Mouse (Mus musculus) myocyte (in vitro differentiated cells): ENCODE data around the gene Bahcc1. TPM values are rescaled to one million over a fixed set of nuclear protein-coding genes. Genes with fewer than 3 reads are reported as not detected.

Experiments used
- H3K27me3 ChIP-seq: one replicate; pipeline ENCODE4 v1.6.1; 2011; ENCODE audit not compliant: control insufficient read depth, insufficient read depth, insufficient read length
- H3K36me3 ChIP-seq: one replicate; pipeline ENCODE4 v1.6.1; 2011; ENCODE audit not compliant: control insufficient read depth, insufficient read depth
- H3K4me2 ChIP-seq: one replicate; pipeline ENCODE4 v1.6.1; 2011; ENCODE audit warnings: low read depth, control low read depth
- H3K4me3 ChIP-seq: one replicate; pipeline ENCODE4 v1.5.1; 2011; ENCODE audit warnings: mild to moderate bottlenecking, control low read depth, moderate library complexity
- H3K79me2 ChIP-seq: one replicate; pipeline ENCODE4 v1.6.1; 2011; ENCODE audit not compliant: control insufficient read depth, insufficient read depth
- H3ac ChIP-seq: one replicate; pipeline ENCODE4 v1.6.1; 2011; ENCODE audit not compliant: control insufficient read depth, insufficient read length
- CEBPB ChIP-seq: IDR thresholded peaks from 2 replicates; pipeline ENCODE4 v1.6.1; 2011; ENCODE audit warnings: mild to moderate bottlenecking, moderate library complexity; ENCODE audit not compliant: poor library complexity, insufficient read depth, severe bottlenecking
- E2F4 ChIP-seq: IDR thresholded peaks from one replicate; pipeline ENCODE4 v1.6.1; 2011; ENCODE audit warnings: mild to moderate bottlenecking, control low read depth, moderate library complexity; ENCODE audit not compliant: insufficient read depth
- MAX ChIP-seq: IDR thresholded peaks from one replicate; pipeline ENCODE4 v1.6.1; 2011; ENCODE audit warnings: low read depth, mild to moderate bottlenecking, control low read depth
- MYOD1 ChIP-seq, 3 experiments: IDR thresholded peaks; one replicate each; pipeline ENCODE4 v1.6.1; 2011; ENCODE audit warnings: control low read depth in 2 of 3, low read depth in 2 of 3, mild to moderate bottlenecking in 2 of 3, moderate library complexity in 1 of 3; ENCODE audit not compliant: insufficient read length in 2 of 3, control insufficient read depth in 1 of 3
- MYOG ChIP-seq, 3 experiments: IDR thresholded peaks; one replicate each; pipeline ENCODE4 v1.6.1; 2011; ENCODE audit warnings: control low read depth in 2 of 3, low read depth in 2 of 3, mild to moderate bottlenecking in 2 of 3; ENCODE audit not compliant: insufficient read length in 2 of 3, control insufficient read depth in 1 of 3, insufficient read depth in 1 of 3
- POLR2A ChIP-seq: IDR thresholded peaks from one replicate; pipeline ENCODE4 v1.6.1; 2011; ENCODE audit warnings: low read depth, mild to moderate bottlenecking, control low read depth, moderate library complexity; ENCODE audit not compliant: insufficient read length
- POLR2AphosphoS2 ChIP-seq: IDR thresholded peaks from one replicate; pipeline ENCODE4 v1.6.1; 2011; ENCODE audit warnings: low read depth, control low read depth; ENCODE audit not compliant: insufficient read length
- REST ChIP-seq: IDR thresholded peaks from one replicate; pipeline ENCODE4 v1.6.1; 2011; ENCODE audit warnings: mild to moderate bottlenecking, control low read depth, moderate library complexity; ENCODE audit not compliant: insufficient read depth, insufficient read length
- SRF ChIP-seq: IDR thresholded peaks from one replicate; pipeline ENCODE4 v1.6.1; 2011; ENCODE audit warnings: low read depth; ENCODE audit not compliant: control insufficient read depth, insufficient read length
- TCF12 ChIP-seq: IDR thresholded peaks from one replicate; pipeline ENCODE4 v1.6.1; 2011; ENCODE audit warnings: mild to moderate bottlenecking, control low read depth; ENCODE audit not compliant: poor library complexity, insufficient read depth, severe bottlenecking
- TCF3 ChIP-seq: IDR thresholded peaks from one replicate; pipeline ENCODE4 v1.6.1; 2011; ENCODE audit warnings: low read depth, control low read depth; ENCODE audit not compliant: insufficient read length
- USF1 ChIP-seq: IDR thresholded peaks from one replicate; pipeline ENCODE4 v1.6.1; 2011; ENCODE audit warnings: low read depth, mild to moderate bottlenecking, control low read depth, moderate library complexity
- polyA plus RNA-seq: library from polyadenylated mRNA; unstranded; fragments of >200 nt; fragmentation: generic; extraction: Trizol; gene quantifications from one replicate; pipeline ENCODE4 v1.2.1, GENCODE M21; 2012; ENCODE audit warnings: missing spikeins

Gene Bahcc1
- polyA plus RNA-seq, 1 experiment = 6.3 TPM

DNA sequence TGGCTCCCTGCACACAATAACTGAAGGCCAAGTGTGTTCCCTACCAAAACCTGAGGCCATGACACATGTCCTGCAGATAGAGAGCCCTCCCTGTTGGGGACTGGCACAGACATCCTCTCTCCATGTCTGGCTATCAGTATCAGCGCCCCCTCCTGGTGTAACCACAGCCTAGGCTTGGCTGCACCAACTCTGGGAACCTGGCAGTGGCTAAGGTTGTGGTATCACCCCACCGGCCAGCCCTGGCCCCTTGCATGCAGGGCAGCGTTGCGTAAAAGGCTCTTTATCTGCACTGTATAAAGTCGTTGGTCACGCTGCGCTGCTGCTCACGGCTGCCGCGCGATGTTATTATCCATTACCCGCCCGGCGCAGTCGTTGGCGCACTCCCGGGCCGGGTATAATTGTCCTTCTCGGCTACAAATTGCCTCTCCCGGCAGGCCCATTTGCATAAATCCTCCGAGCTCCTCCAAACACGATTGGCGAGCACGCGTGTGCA is 47.6 kb downstream of the Bahcc1 start:
- no peak overlapping the region for H3K4me2 ChIP-seq
- no peak for TF ChIP-seq MAX
- TF ChIP-seq MYOG (IDR thresholded peaks at IDR 0.05; ENCODE audit: control insufficient read depth in 1 of 3, insufficient read depth in 1 of 3, insufficient read length in 2 of 3, low read depth in 2 of 3) = no peak
- no peak for TF ChIP-seq MYOD1 (IDR thresholded peaks at IDR 0.05; ENCODE audit: control insufficient read depth in 1 of 3, insufficient read length in 2 of 3, low read depth in 2 of 3)
- TF ChIP-seq SRF = no peak
- TF ChIP-seq TCF12 = no peak
- TF ChIP-seq CEBPB = no peak
- no peak for TF ChIP-seq POLR2A
- no peak for TF ChIP-seq E2F4
- TF ChIP-seq REST = no peak
- no peak for TF ChIP-seq POLR2AphosphoS2
- H3K4me3 ChIP-seq = no peak overlapping the region
- no peaks in the 10 kb centered on the region for H3K27me3 ChIP-seq
- H3K36me3 ChIP-seq = no peaks in the 10 kb centered on the region
- H3ac ChIP-seq = no peak overlapping the region
- H3K79me2 ChIP-seq = no peaks in the 10 kb centered on the region

GRCm38 (mm10) chr11:120280774-120281173 is 48.0 kb downstream of the Bahcc1 start:
- no peak for TF ChIP-seq USF1
- TF ChIP-seq POLR2AphosphoS2 = no peak
- no peak for TF ChIP-seq TCF3
- no peak for TF ChIP-seq E2F4
- TF ChIP-seq SRF = no peak
- TF ChIP-seq TCF12 = no peak
- no peaks in the 10 kb centered on the region for H3K36me3 ChIP-seq

GRCm38 (mm10) chr11:120281197-120281596 is 48.5 kb downstream of the Bahcc1 start:
- Histone ChIP-seq H3K27me3 (no peaks in the 10 kb centered on the region), H3K4me3 (no peak overlapping the region), H3K36me3 (no peaks in the 10 kb centered on the region), H3K79me2 (no peaks in the 10 kb centered on the region), H3K4me2 (no peak overlapping the region), H3ac (no peak overlapping the region)
- TF ChIP-seq USF1 = no peak

More at GRCm38 (mm10) chr11:120280774-120281173, 48.0 kb downstream of the Bahcc1 start:
- Histone ChIP-seq H3ac (no peak overlapping the region), H3K4me2 (no peak overlapping the region), H3K27me3 (no peaks in the 10 kb centered on the region), H3K79me2 (no peaks in the 10 kb centered on the region), H3K4me3 (no peak overlapping the region)

- Histone ChIP-seq H3K79me2 (no peaks in the 10 kb centered on the region), H3K4me2 (no peak overlapping the region), H3K36me3 (peaks cover 3% of the 10 kb centered on the region), H3K4me3 (no peak overlapping the region), H3K27me3 (no peaks in the 10 kb centered on the region), H3ac (no peak overlapping the region)
- no peak for TF ChIP-seq MAX
- TF ChIP-seq TCF3 = no peak
- no peak for TF ChIP-seq E2F4
- no peak for TF ChIP-seq CEBPB
- no peak for TF ChIP-seq USF1
- TF ChIP-seq SRF = no peak
- TF ChIP-seq POLR2AphosphoS2 = no peak
- no peak for TF ChIP-seq POLR2A
- no peak for TF ChIP-seq MYOD1 (IDR thresholded peaks at IDR 0.05; ENCODE audit: control insufficient read depth in 1 of 3, insufficient read length in 2 of 3, low read depth in 2 of 3)
- no peak for TF ChIP-seq MYOG (IDR thresholded peaks at IDR 0.05; ENCODE audit: control insufficient read depth in 1 of 3, insufficient read depth in 1 of 3, insufficient read length in 2 of 3, low read depth in 2 of 3)
- TF ChIP-seq REST = no peak
- TF ChIP-seq TCF12 = no peak
Observed at GRCm38 (mm10) chr11:120283542-120283941, 50.8 kb downstream of the Bahcc1 start.

DNA sequence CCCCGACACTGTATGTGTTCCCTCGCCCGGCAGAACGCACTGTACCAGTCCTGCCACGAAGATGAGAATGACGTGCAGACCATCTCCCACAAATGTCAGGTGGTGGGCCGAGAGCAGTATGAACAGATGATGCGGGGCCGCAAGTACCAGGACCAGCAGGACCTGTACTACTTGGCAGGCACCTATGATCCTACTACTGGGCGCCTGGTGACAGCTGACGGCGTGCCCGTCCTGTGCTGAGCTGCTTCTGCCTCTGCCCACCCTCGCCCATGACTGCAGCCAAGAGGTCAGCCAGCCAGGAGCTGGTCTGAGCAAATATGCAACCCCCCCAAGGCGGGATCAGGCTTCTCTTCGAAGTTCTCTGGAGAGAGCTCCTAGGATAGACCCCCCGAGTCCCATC is 56.9 kb downstream of the Bahcc1 start:
- TF ChIP-seq USF1 = no peak
- Histone ChIP-seq H3K4me2 (no peak overlapping the region), H3K27me3 (no peaks in the 10 kb centered on the region), H3K4me3 (no peak overlapping the region), H3K36me3 (peaks cover 3% of the 10 kb centered on the region), H3ac (no peak overlapping the region), H3K79me2 (no peaks in the 10 kb centered on the region)

DNA sequence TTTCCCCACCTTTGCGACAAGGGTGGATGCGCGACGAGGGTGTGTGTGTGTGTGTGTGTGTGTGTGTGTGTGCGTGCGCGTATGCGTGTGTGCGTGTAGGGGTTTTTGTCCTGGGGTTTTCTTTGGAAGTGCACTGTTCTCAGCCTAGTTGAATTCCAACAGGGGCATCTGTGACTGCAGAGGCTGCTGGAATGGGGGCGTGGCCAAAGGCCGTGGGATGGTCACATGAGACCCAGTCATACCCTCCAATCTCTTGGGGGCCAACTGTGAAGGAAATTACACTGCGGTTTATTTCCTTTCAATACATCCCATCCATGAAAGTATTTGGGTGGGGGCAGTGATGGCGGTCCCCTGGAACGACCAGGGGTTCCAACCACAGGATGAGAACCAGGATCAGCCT is 57.5 kb downstream of the Bahcc1 start:
- Histone ChIP-seq H3K27me3 (no peaks in the 10 kb centered on the region), H3K4me3 (no peak overlapping the region), H3K4me2 (no peak overlapping the region), H3K36me3 (peaks cover 3% of the 10 kb centered on the region), H3ac (no peak overlapping the region), H3K79me2 (no peaks in the 10 kb centered on the region)
- TF ChIP-seq MAX (no peak), MYOD1 (IDR thresholded peaks at IDR 0.05; ENCODE audit: control insufficient read depth in 1 of 3, insufficient read length in 2 of 3, low read depth in 2 of 3) (no peak), MYOG (IDR thresholded peaks at IDR 0.05; ENCODE audit: control insufficient read depth in 1 of 3, insufficient read depth in 1 of 3, insufficient read length in 2 of 3, low read depth in 2 of 3) (no peak)
